Mouse (Mus musculus): ENCODE measurements around the gene Gm28308. TPM values are rescaled to one million over a fixed set of nuclear protein-coding genes. Genes with fewer than 3 reads are reported as not detected.

Gm28308 gene
- total RNA-seq, 1 experiment from 2014 or later: 1.3 TPM

DNA sequence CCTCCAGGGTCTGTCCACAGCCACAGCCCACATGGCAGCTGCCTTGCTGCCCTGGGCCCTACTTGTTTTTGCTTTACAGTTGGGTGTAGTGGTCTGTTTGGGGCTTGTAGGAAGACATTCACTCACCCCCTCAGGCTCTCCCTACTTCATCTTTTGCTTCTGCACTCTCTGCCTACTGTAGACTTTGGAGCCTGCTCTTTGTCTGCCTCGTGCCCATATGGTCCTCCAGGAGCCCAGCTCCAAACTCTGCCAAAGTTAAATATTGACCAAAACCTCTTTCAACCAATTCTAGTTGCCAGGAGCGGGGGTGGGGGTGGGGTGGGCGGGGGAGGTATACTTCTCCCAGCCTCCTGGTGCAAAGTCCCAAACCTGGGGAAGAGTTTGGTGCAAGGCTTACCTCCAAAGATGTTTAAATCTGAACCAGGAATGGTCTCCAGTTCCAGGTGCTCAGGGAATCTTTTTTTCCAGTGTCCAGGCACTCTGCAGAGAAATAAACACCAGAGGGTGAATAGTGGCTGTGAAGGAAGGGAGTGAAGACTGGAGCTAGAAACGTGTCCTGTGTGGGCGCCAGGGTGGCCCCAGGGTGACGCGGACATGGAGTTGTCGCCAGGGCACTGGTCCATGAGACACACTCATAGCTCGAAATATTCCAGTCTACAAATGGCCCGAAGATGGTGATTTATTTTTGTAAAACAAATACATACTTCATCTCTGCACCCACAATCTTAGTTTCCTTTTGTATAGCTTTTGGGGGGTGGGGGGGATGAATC is 29.6 kb downstream of the Gm28308 start:
- DNase-seq: no peak

DNA sequence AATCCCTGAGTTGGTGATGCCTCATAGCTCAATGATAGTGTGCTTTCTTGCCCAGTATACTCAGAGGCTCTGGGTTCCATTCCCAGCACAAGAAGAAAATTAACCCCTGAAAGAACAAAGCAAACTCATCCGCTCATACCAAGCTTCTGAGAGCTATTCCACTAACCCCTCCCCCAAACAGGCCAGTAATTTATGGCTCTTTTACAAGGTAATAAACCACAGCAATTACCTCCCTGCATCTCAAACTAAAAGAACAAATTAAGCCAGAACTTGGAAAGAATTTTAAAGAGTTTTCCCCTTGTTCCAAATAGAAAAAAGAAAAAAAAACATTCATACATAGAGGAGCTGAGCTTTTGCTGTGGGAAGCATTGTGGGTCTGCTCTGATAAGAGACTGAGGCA is 30.3 kb downstream of the Gm28308 start:
- no peak for DNase-seq

DNA sequence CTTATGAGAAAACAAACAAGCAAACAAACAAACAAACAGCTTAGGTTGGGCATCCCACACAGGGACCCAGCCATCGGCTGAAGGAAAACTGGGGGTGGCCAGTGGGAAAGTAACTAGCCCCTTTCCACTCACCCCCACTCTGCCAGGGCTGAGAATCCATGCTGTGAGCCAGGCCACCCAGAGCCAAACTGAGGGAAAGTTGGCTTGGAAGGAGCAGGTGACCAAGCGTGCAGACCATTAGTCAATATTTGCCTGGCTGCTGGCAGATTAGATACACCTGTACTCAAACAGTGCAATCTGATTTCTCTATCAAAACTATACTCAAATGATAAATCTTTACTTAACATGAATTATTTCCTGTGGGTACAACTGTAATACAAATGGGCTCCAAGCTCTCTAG is 31.1 kb downstream of the Gm28308 start:
- no peak for DNase-seq

DNA sequence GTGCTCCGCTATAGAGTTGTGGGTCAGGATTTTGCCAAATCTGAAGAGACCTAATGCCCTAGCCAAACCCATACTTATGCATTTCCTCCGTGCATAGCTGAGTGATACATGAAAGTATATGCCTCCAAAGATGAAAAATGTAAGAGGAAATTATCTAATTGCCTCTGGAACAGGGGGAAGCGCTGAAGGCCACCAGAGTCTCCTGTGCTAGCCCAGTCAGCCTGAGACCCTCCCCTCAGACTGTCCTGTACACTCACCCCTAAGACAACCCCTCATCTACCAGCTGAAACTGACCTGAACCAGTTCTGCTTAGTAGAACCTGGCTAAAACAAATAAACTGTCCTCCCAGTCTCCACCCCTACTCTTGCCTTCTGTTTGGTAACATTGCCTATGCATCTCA is 32.4 kb downstream of the Gm28308 start:
- no peak for DNase-seq

DNA sequence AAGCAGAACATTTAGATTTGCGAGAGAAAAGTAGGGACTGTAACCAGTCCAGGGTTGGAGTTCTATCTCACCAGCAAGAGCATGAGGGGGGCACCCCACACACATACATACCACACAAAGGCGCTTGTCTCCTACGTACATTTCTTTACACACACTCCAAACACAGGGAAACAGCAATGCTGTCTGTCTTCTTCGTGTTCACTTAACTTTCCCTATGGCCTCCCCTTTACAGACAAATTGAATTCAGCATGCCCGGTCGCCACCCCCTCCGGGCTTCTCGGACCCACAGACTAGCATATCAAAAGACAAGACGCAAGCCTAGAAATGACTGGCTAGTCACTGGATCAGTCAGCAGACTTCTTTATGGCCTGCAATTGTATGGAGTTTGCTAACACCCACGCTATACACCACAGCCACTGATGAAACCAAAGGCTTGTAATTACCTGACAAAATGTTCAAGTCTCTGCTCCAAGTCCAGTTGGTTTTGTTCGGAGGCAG is 32.9 kb downstream of the Gm28308 start:
- DNase-seq: no peak

DNA sequence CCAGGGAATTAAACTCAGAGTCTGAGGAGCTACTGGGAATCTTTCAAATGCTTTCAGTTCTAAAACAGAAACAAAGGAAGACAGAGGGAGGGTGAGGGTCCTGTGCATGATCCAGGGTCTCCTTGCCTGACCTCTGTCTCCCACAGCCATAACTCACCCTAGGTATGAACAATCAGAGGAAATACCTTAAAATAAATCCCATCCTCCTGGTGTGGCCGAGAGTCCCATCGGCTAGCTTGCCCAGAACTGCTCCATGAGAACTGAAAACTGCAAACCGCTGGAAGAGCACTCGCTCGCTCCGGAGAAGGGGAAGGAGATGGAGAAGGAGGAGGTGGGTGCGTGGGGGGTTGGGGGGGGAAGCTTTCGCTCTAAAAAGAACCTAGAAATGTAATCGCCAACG is 33.4 kb downstream of the Gm28308 start:
- peak; percentile 16 for DNase-seq

DNA sequence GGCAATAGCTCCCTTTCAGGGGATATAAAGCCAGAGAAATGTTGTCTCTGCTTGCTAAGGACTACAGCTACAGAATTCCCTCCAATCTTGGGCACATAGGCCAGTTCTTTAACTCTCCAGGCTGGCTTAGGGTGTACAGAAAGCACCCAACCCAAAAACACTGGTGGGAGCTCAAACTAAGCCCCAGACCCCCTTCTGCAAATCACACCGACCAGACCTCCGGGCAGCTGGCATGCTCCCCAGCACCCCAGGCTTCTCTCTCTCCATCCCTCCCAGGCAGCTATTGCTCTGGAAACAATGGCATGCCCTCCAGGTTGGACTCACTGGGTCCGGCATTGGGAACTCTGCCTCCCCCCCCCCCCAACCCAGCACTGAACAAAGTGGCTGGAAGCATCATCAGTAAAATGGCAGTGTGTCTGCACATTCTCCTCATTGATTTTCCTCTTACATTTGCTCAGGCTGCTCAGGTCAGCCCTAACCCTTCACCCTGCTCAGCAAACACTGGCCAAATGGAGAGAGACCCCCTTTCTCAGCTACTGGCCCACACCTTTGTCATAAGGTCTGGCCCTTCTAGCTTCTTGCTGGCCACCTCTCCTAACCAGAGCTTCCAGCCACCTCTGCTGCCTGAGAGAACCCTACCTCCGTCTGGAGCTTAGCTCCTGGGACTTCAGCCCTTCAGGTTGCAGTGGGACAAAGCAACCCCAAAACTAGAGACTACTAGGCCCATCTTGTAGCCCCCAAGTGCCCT is 34.0 kb downstream of the Gm28308 start:
- DNase-seq: no peak

DNA sequence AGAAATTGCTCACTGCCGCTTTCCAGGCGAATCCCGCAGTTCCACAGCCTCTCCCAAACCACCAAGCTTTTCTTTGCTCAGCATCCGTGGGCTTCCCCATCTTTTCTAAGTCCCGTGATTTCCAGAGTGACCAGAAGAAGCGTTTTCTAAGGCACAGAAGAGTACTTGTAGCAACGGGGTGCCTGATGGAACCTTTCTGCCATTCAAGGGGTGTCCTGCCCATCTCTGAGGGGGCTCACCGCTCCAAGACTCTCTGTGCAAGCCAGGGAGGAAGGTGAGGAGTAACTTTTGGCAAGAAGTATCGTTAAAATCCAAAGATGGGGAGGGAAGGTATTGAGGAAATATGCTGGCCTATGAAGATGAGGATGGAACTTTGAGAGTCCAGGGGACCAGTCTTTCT is 35.3 kb downstream of the Gm28308 start:
- no peak for DNase-seq

DNA sequence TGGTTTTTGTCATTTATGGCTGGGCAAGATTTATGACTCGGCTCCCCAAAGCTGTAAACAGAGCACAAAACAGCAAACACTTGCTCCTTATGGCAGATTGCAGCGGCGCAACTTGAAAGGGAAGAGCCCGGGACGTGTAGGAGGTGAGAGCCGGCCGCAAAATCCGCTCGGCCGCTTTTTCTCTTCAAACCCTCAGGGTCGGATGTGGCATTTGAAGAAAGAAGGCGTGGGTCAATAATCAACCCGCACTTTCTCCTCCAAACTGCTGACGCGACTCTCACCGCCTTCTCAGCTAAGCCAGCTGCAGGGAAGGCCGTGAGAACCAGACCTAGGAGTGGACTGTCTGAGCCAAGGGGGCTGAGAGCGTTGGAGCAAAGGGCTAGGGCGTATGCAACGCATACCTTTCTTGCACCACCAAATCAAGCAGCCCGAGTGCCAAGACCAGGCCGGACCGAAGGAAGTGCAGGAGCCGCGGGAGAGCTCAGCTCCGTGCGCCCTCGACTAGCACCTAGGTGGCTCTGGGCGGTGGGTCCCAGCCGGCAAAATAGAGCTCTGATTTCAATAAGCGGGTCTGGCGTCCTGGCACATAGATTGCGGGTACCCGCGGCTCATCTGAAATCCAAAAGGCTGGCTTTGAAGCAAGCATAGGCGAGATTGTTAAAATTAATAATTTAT is 35.9 kb downstream of the Gm28308 start, which contains the start of gene 5730596B20Rik:
Gene 5730596B20Rik (plus strand): TSS at position 438 of the 675 bp plus-strand sequence.
- peak; percentile 48 for DNase-seq

DNA sequence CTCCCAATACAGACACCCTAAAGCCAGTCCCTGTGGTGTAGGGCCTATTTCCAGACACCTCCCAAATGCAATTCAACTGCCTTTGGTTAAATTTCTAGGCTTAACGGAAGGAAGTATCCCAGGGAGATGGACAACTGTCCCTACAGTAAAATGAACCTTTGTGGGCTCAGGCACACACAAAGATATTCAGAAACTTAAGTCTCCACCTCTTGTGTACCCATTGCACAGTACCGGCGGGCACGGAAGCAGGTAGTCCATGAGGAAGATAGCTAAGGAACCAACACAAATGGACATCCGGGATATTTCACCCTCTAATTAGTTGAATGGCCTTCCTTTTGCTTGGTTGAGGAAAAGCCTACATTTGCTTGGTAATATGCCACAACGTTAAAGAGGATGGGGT is 36.7 kb downstream of the Gm28308 start:
- DNase-seq: no peak

DNA sequence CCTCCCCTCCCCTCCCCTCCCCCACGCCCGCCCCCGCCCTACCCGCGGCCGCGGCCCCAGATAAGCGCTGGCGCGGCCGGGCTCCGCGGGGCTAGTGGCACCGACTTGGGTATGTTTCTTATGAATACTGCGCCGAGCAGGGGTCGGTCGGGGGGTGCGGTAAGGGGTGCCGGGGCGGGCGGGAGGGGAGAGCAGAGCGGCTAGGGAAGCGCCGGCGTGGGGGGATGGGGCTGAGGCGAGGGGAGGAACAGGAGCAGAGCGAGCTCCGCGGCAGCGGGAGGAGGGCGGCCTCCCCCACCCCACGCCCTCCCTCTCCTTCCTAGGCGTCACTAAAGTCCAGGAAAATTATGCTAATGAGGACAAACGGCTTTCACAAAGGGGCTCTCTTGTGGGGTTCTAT is 37.3 kb downstream of the Gm28308 start:
- peak; percentile 78 for DNase-seq

DNA sequence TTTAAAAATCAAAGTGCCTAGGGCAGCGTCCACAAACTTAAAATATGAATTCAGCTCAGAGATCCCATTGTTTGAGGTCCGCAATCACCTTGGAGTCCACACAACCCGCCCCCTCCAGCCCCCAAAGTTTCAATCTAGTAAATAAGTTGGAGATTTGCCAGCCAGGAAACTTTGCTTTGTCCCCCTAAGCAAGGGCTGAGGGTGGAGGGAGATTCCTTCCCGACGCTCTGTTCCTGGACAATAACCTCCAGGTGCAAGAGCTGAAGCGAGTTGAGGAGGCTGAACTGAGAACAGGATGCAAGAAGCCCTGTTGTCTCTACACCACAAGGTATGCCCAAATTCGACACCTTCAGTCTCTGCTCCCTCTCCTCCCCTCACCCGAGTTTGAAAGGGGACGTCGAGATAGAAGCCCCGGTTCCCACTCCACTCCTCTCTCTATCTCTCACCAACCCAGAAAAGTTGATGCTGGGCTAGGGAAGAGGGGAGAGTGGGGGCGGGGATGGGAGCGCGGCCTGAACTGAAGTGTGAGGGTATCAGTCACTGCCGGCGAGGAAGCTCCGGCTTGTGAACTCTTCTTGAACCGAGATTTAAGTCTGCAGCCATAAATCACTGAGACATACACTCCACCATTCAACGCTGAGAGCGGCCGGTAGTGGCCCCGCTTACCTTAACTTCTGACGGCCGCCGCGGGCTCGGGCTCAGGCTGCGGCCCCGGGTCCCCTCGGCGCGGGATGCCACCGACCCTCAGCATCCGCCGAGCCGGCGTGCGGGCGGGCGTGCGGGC is 38.0 kb downstream of the Gm28308 start:
- peak; percentile 59 for DNase-seq

DNA sequence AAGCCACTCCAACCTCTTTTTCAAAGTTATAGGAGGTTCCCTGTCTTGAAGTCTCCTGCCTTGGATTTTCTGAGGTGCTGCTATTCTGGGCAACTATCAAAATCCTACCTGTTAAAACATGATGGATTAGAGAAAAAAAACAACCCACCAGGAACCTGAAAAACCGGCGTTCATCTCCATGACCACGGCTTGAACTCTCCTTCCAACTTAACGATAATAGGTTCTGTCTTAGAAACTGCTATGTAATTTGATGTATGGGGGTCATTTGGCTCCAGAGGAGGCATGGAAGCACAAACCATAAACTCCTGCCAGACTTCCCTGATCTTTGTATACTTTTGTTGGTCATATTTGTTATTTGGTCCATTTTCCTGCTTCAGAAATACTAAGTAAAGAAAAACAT is 39.5 kb downstream of the Gm28308 start:
- DNase-seq: no peak

DNA sequence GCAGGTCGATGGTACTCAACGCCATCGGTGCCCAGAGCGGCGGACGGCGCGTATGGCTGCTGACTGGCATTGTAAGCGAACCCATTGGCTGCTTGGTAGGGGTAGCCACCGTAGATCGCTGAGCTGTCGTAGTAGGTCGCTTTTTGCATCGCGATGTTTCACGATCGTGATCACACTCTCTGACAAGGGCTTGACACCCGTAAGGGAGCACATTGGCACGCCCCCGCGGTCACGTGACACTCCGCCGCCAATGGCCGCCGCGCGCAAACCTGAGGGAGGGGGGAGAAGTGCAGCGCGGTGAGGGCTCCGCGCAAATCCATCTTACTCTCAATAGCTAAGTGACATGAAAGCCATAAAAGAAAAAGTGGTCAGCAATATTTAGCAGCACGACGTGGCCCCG is 40.6 kb downstream of the Gm28308 start:
- peak; percentile 97 for DNase-seq

DNA sequence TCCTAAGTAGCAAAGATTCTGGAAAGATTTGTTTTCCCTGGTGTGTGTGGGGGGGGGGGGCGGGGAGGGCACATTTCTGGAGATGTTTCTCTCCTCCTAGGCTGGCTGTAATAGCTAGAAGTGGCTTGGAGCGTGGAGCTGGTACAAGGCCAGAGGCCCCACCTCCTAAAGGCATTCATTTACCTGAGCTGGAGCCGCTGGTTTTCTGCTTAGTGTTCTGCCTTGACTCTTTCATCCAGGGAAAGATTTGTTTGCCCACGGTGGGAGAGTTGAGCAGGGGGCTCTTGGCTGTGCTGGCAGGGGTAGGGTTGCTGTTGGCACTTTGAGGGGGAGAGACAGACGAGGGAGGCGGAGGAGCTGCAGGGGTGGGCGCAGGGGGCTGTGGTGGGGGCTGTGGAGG is 41.2 kb downstream of the Gm28308 start:
- no peak for DNase-seq

DNA sequence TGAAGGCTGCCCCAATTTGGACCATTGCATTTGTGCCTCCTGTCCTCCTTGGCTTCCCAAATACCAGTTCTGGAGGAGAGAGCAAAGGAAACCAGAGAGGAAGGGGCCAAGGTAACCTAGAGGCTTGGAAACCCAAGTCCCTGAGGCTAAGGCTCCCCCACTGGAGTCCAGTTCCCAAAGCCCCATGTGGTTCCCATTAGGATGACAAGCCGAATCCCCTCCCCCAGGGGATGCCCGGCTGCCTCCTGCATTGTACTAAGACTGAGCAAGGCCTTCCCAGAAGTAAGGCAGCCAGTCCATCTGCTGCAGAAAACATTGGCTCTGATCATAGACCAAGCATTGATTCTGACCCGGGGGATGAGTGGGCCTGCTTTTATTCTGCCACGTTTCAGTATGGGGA is 41.8 kb downstream of the Gm28308 start:
- DNase-seq: no peak

DNA sequence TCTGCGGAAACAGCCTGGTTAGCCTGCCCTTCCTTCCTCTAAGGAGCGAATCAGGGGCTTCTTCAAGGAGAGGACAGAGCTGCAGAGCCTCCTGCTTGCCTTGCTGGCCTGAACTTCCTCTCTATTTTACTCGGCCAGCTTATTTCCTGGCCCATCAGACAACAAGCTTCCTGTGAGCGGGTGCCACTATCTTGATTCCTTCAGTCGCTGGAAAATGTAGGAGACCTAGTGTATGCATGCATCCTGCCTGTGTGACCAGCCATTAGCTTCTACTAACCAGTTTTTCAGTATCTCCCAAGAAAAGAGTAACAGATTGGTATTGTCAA is 42.3 kb downstream of the Gm28308 start:
- DNase-seq: no peak

DNA sequence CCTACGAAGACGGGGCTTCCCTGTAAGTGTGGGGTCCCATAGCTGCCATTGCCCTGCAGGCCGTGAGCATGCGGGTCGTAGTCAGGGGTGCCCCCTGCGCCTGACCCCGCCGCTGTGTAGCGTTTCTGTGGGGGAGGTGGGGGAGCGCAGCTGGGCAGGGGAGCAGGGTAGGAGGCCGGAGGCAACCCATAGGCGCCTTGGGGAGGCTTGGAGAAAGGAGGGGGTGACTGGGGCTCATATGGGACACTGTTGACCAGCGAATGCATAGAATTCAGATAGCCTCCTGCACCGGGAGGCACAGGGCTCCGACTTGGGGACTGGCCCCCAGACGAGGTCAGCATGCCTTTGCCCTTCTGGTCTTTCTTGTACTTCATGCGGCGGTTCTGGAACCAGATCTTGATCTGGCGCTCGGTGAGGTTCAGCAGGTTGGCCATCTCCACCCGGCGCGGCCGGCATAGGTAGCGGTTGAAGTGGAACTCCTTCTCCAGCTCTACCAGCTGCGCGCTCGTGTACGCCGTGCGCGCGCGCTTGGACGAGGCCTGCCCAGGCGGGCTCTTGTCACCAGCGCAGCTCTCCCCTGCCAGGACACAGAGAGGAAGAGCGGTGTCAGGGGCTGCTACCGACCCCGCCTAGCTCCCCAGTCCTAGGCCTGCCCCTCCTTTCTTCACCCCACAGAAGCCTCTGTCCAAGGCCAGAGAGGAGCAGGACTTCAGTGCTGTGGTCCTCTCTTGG is 42.8 kb downstream of the Gm28308 start:
- DNase-seq: peak; percentile 61

DNA sequence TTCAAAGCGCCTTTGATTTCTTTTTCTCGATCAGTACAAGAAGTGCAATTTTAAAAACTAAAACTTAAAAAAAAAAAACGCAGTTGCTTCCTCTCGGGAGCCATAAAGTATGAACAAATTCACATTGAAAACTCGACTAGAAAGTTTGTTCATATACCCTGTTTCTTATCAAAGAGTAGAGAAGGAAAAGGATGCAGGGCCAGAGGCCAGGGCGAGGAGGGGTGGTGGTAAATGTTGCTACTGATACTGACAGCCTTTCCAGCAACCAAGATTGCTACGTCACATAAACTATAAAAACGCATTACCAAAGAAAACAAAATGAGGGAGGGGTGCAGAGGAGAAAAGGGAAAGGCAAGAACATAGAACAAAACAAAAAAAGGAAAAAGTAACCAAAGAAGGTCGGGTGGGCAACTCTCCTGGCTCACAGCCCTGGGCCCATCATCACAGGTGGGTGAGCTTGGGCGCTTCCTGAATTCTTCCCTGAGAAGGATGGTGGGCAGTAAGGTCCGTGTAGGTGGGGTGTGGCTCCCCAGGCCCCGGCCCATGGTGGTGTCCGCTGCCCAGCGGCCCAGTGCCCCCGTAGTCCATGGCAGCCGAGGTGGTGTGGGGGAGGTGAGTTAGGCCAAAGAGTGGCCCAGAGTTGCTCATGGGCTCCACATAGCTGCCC is 43.5 kb downstream of the Gm28308 start:
- no peak for DNase-seq

DNA sequence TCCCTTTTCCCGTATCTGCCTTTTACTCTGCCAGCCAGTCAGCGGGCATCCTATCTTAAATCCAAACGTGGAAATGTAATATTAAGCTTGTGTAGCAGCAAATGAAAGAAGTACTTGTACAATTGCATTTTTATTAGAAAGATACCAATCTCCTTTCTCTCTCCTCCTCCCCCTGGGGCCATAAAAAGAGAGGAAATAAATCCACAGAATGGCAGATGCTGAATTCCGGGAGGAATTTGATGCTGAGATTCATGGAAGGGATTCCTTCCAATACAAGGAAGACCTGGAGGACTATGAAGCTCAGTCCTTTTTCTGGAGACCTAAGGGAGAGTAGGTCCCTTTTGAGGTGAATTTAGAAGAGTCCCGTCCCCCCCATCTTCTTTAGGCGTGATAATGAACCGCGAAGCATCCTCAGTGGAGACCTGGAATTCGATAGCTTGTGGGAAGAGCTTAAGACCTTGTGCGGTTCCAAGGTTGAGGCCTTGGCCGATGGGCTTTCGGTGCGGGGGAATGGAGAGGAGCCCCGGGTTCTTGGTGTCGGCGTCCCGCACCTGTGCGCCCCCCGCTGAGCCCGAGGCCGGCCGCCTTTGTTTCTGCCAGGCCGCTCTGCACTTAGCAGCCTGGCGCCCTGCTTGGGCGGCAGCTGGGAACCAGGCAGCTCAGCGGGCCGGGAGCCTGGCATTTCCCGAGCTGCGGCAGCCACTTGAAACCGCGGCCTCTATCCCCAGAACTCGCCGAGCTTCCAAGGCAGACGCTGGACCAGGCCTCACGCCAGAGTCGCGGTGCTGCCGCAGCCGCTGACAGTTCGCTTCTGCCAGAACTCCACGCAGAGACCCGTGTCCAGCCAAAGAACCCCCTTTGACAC is 44.7 kb downstream of the Gm28308 start:
- peak; percentile 62 for DNase-seq
